Comparison of ENCODE assay signal across 30 mouse cellular contexts in the genomic region with DNA sequence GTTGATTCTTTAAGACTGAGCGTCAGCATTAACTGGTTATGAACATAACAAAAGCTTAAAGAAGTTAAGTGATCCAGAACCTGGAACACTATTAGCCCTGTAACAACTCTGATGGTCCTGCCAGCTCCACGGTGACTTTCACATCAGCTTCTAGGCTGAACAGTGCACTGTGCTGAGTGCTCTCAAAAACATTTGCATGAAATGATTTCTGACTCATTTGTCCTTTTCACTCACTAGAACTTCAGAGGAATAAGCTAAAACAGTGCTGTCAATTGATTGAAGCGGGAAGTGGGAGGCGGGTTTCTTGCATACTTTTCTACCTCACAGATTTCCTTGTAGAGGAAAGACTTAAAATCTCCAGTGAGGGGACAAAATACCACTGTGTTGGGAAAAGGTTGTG. TPM values are rescaled to one million over a fixed set of nuclear protein-coding genes. Genes with fewer than 3 reads are reported as not detected.
DNase-seq lines count a peak whose midpoint lies in the region; ATAC-seq lines count a peak whose summit lies in the region.
"Had no signal": no experiment of that assay in that cellular context is flagged by ENCODE, and none has a peak within 500 bp of the region (broad histone marks: within the 10 kb centered on the region; RNA-seq: fewer than 3 reads in every experiment).

No protein-coding gene starts in this region.

- no peak overlapping the region for H3K27ac ChIP-seq in forebrain, embryonic 11.5 days (ENCODE audit: low read depth, low read length)
- H3K27ac ChIP-seq in forebrain, embryonic 13.5 days: no peak overlapping the region
- H3K27ac ChIP-seq: forebrain, embryonic 12.5 days; heart, adult 2 months; heart, embryonic 10.5 days; heart, embryonic 13.5 days; hindbrain, embryonic 14.5 days; hindbrain, postnatal 0 days had no signal

- H3K4me2 ChIP-seq in forebrain, embryonic 11.5 days (ENCODE audit: low read depth, low read length, severe bottlenecking): no peak overlapping the region
- no peak overlapping the region for H3K4me2 ChIP-seq in forebrain, embryonic 13.5 days
- H3K4me2 ChIP-seq: forebrain, embryonic 12.5 days; heart, embryonic 13.5 days; hindbrain, embryonic 14.5 days had no signal

- no peaks in the 10 kb centered on the region for H3K27me3 ChIP-seq in splenic B cell, adult 2 months (ENCODE audit: control insufficient read depth, insufficient read depth, low read length, poor library complexity, severe bottlenecking)
- H3K27me3 ChIP-seq in forebrain, embryonic 11.5 days (ENCODE audit: control insufficient read depth, insufficient read depth, low read length): no peaks in the 10 kb centered on the region
- H3K27me3 ChIP-seq in forebrain, embryonic 13.5 days: no peaks in the 10 kb centered on the region
- H3K27me3 ChIP-seq: forebrain, embryonic 12.5 days; heart, embryonic 13.5 days had no signal

- whole genome bisulfite sequencing in forebrain, embryonic 11.5 days: 70% methylated on average over 4 of the region's 4 CpGs
- WGBS in forebrain, embryonic 13.5 days: 60% methylated on average over 4 of the region's 4 CpGs

- no peaks in the 10 kb centered on the region for H3K9me3 ChIP-seq in forebrain, embryonic 11.5 days (ENCODE audit: control insufficient read depth, low read length)
- H3K9me3 ChIP-seq in forebrain, embryonic 13.5 days (replicated peaks): no peaks in the 10 kb centered on the region
- H3K9me3 ChIP-seq: forebrain, embryonic 12.5 days; heart, embryonic 10.5 days; heart, embryonic 13.5 days had no signal

- no peaks in the 10 kb centered on the region for H3K36me3 ChIP-seq in splenic B cell, adult 2 months (ENCODE audit: control insufficient read depth, insufficient read depth, low read length, poor library complexity, severe bottlenecking)
- no peaks in the 10 kb centered on the region for H3K36me3 ChIP-seq in forebrain, embryonic 11.5 days (ENCODE audit: control insufficient read depth, insufficient read depth, low read length)
- no peaks in the 10 kb centered on the region for H3K36me3 ChIP-seq in forebrain, embryonic 13.5 days (ENCODE audit: poor library complexity, severe bottlenecking)
- H3K36me3 ChIP-seq: forebrain, embryonic 12.5 days; heart, embryonic 10.5 days; heart, embryonic 13.5 days had no signal

- H3K4me1 ChIP-seq in forebrain, embryonic 11.5 days (replicated peaks; ENCODE audit: control insufficient read depth, insufficient read depth, low read length): no peaks in the 10 kb centered on the region
- no peaks in the 10 kb centered on the region for H3K4me1 ChIP-seq in forebrain, embryonic 13.5 days
- H3K4me1 ChIP-seq: forebrain, embryonic 12.5 days; heart, embryonic 10.5 days had no signal

- peak; percentile 2 for DNase-seq in adrenal gland, postnatal 25 days
- DNase-seq in adrenal gland, postnatal 4 days (ENCODE audit: low spot score in 2 of 2): no peak
- peak; percentile 44 for DNase-seq in A20 (ENCODE audit: low read depth, low spot score)
- DNase-seq in Muller cell, postnatal 12 days (ENCODE audit: inconsistent ontology term): peak; percentile 30
- peak; percentile 19 for DNase-seq in splenic B cell, adult 2 months (ENCODE audit: low read depth, low spot score)
- no peak for DNase-seq in forebrain, embryonic 11.5 days (ENCODE audit: low spot score)
- DNase-seq: cerebellum, adult 18-20 months; cerebellum, adult 9-10 months; cerebellum, postnatal 14 days; gastrocnemius, postnatal 10 days; gastrocnemius, postnatal 36 days; heart, adult 2 months; heart, postnatal 14 days; heart, postnatal 4 days had no signal

- ATAC-seq in forebrain, embryonic 11.5 days (replicated peaks; ENCODE audit: low FRiP score): no peak
- no peak for ATAC-seq in forebrain, embryonic 13.5 days
- ATAC-seq: CD4-positive, CD25-positive, alpha-beta regulatory T cell, adult 4 months; forebrain, embryonic 16.5 days; hindbrain, postnatal 0 days; inflammation-experienced regulatory T-cells, adult 6 months; intestine, embryonic 16.5 days; Patski had no signal

- no peak overlapping the region for H3K9ac ChIP-seq in forebrain, embryonic 11.5 days (ENCODE audit: low read length)
- no peak overlapping the region for H3K9ac ChIP-seq in forebrain, embryonic 13.5 days
- H3K9ac ChIP-seq: forebrain, embryonic 12.5 days; heart, embryonic 13.5 days; hindbrain, embryonic 14.5 days had no signal

- no peak overlapping the region for H3K4me3 ChIP-seq in forebrain, embryonic 11.5 days (ENCODE audit: low read depth, low read length)
- H3K4me3 ChIP-seq in forebrain, embryonic 13.5 days: no peak overlapping the region
- H3K4me3 ChIP-seq: forebrain, embryonic 12.5 days; heart, adult 2 months; heart, embryonic 10.5 days; heart, embryonic 13.5 days had no signal

RNA-seq across cellular contexts. Expression of gene Rgs13, which starts 8.3 kb away (rescaled TPM):
- not detected in 2 replicates for total RNA-seq in adrenal gland, postnatal 25 days (2021)
- total RNA-seq in adrenal gland, postnatal 4 days (2021): under 1 TPM in 1 of 2 experiments, not detected in 1; 0.25 TPM
- 1.3 and 2.0 TPM in 2 replicates for polyA plus RNA-seq in forebrain, embryonic 11.5 days (2014; fragmentation: Nextera tagmentation; extraction: Ambion mirVana)
- polyA plus RNA-seq in forebrain, embryonic 13.5 days (2015; fragmentation: Nextera tagmentation; extraction: Ambion mirVana): 3.3 and 3.9 TPM in 2 replicates
- total RNA-seq: adrenal gland, adult 18-20 months; adrenal gland, postnatal 36 days; gastrocnemius, adult 18-20 months; gastrocnemius, postnatal 36 days; granulocyte monocyte progenitor cell, adult 5-6 weeks; heart, adult 2 months; heart, postnatal 14 days; heart, postnatal 4 days had no signal
- polyA plus RNA-seq: C2C12; heart, adult 2 months; heart, embryonic 10.5 days; heart, embryonic 13.5 days; intestine, embryonic 16.5 days; Patski had no signal

Comparison
In these comparisons a context has a peak if more than half of its experiments do, and no peak if none do; other contexts are left out.
1. DNase-seq: peak in adrenal gland, postnatal 25 days (single experiment), A20 (single experiment), Muller cell, postnatal 12 days (single experiment) and splenic B cell, adult 2 months (single experiment); none in adrenal gland, postnatal 4 days (0 of 2) and forebrain, embryonic 11.5 days (single experiment).